Mouse (Mus musculus): ENCODE data around the gene Trpt1.
"Not testable (repeated sequence)": the region's sequence is repeated elsewhere in the genome, so short reads cannot be mapped to it uniquely, and the experiment has no call there.

The Trpt1 gene

GRCm38 (mm10) chr19:6974211-6975205, 21.4 kb upstream of the Trpt1 start, which contains the start of gene Ppp1r14b:
Gene Ppp1r14b (plus strand): TSS chr19:6974968.
- in situ Hi-C loops (cut with MseI, MboI) = no loop called here

GRCm38 (mm10) chr19:6975537-6976521, 20.1 kb upstream of the Trpt1 start, which contains the start of gene Plcb3:
Gene Plcb3 (minus strand): TSS chr19:6976470.
- in situ Hi-C loops (cut with MseI, MboI) = no loop called here

GRCm38 (mm10) chr19:6977759-6978638, 17.9 kb upstream of the Trpt1 start:
- in situ Hi-C loops (cut with MseI, MboI) = no loop called here

GRCm38 (mm10) chr19:6978639-6978974, 17.3 kb upstream of the Trpt1 start:
- in situ Hi-C loops (cut with MseI, MboI) = no loop called here

GRCm38 (mm10) chr19:6979001-6979479, 16.9 kb upstream of the Trpt1 start:
- in situ Hi-C loops (cut with MseI, MboI) = no loop called here

GRCm38 (mm10) chr19:6979486-6980380, 16.2 kb upstream of the Trpt1 start:
- in situ Hi-C loops (cut with MseI, MboI) = no loop called here

GRCm38 (mm10) chr19:6980381-6981093, 15.4 kb upstream of the Trpt1 start, which contains the start of gene Fkbp2:
Gene Fkbp2 (minus strand): TSS chr19:6980501.
- in situ Hi-C loops (cut with MseI, MboI) = no loop called here

GRCm38 (mm10) chr19:6981465-6981864, 14.5 kb upstream of the Trpt1 start:
- in situ Hi-C loops (cut with MseI, MboI) = no loop called here

GRCm38 (mm10) chr19:6983621-6984020, 12.3 kb upstream of the Trpt1 start:
- in situ Hi-C loops (cut with MseI, MboI) = no loop called here

- in situ Hi-C loops (cut with MseI, MboI) = no loop called here
These were observed 10.6 kb upstream of the Trpt1 start for GRCm38 (mm10) chr19:6985300-6985699.

- in situ Hi-C loops (cut with MseI, MboI) = no loop called here
These were observed 9.8 kb upstream of the Trpt1 start for GRCm38 (mm10) chr19:6985951-6986708.

GRCm38 (mm10) chr19:6987061-6987903, 8.6 kb upstream of the Trpt1 start, which contains the start of gene Vegfb:
Gene Vegfb (minus strand): TSS chr19:6987651.
- in situ Hi-C loops (cut with MseI, MboI) = no loop called here

GRCm38 (mm10) chr19:6987904-6988285, 8.0 kb upstream of the Trpt1 start:
- in situ Hi-C loops (cut with MseI, MboI) = no loop called here

GRCm38 (mm10) chr19:6989251-6989650, 6.7 kb upstream of the Trpt1 start:
- in situ Hi-C loops (cut with MseI, MboI) = no loop called here

- in situ Hi-C loops (cut with MseI, MboI) = no loop called here
These were observed 5.2 kb upstream of the Trpt1 start for GRCm38 (mm10) chr19:6990712-6991111.

- in situ Hi-C loops (cut with MseI, MboI) = not testable (repeated sequence)
These were observed 4.8 kb upstream of the Trpt1 start for GRCm38 (mm10) chr19:6991166-6991565.

Measured in mouse trophoblast stem cell (cell line).